Mouse (Mus musculus) ES-Bruce4 (cell line): Measurements from ENCODE around the gene Man2b1.

Source experiments
- CTCF ChIP-seq: IDR thresholded peaks from one replicate; pipeline ENCODE4 v1.8.1; 2011; ENCODE audit warnings: low read depth, low read length
- EP300 ChIP-seq: IDR thresholded peaks from 2 replicates; pipeline ENCODE4 v1.6.1; 2011; ENCODE audit warnings: low read depth, low read length; ENCODE audit not compliant: insufficient read depth
- POLR2A ChIP-seq: IDR thresholded peaks from one replicate; pipeline ENCODE4 v1.8.1; 2011; ENCODE audit warnings: low read length; ENCODE audit not compliant: insufficient read depth

- TF ChIP-seq CTCF (peak; percentile 90), POLR2A (no peak), EP300 (no peak)
Observed at GRCm38 (mm10) chr8:85076001-85076400, 7.1 kb upstream of the Man2b1 start.
